Mouse (Mus musculus) limb, embryonic 14.5 days (tissue): ENCODE data around the gene Efcab9. TPM values are rescaled to one million over a fixed set of nuclear protein-coding genes. Genes with fewer than 3 reads are reported as not detected.

Source experiments
- ATAC-seq: fragments of 200-750 bp; cut with Nextera tagmentation; 2 replicates; pipeline ENCODE4 v1.8.0; 2017; ENCODE audit warnings: low read depth, moderate number of reproducible peaks, moderate TSS enrichment; ENCODE audit not compliant: low FRiP score
- DNase-seq: peaks from one replicate; pipeline ENCODE4 v3.0.0-alpha.2; 2015; ENCODE audit warnings: low spot score
- H3K27ac ChIP-seq: fragments of 300-500 bp; sonication (generic); replicated peaks from 2 replicates; pipeline ENCODE4 v1.5.1; 2014; ENCODE audit warnings: low read depth, mild to moderate bottlenecking, low read length, moderate library complexity, mixed read lengths
- H3K27me3 ChIP-seq: fragments of 300-500 bp; sonication (generic); 2 replicates; pipeline ENCODE4 v1.6.1; 2014; ENCODE audit warnings: low read length, mixed read lengths; ENCODE audit not compliant: control insufficient read depth, insufficient read depth
- H3K36me3 ChIP-seq: fragments of 300-500 bp; sonication (generic); 2 replicates; pipeline ENCODE4 v1.6.1; 2014; ENCODE audit warnings: mild to moderate bottlenecking, low read length, moderate library complexity, mixed read lengths; ENCODE audit not compliant: control insufficient read depth, insufficient read depth
- H3K4me1 ChIP-seq: fragments of 300-500 bp; sonication (generic); 2 replicates; pipeline ENCODE4 v1.6.1; 2014; ENCODE audit warnings: antibody characterized with exemption, low read length, mixed read lengths; ENCODE audit not compliant: control insufficient read depth, insufficient read depth
- H3K4me2 ChIP-seq: fragments of 300-500 bp; sonication (generic); replicated peaks from 2 replicates; pipeline ENCODE4 v1.6.1; 2014; ENCODE audit warnings: low read depth, mild to moderate bottlenecking, low read length, moderate library complexity; ENCODE audit not compliant: severe bottlenecking
- H3K4me3 ChIP-seq: fragments of 300-500 bp; sonication (generic); replicated peaks from 2 replicates; pipeline ENCODE4 v1.5.1; 2014; ENCODE audit warnings: low read length
- H3K9ac ChIP-seq: fragments of 300-500 bp; sonication (generic); 2 replicates; pipeline ENCODE4 v1.6.1; 2014; ENCODE audit warnings: mild to moderate bottlenecking, low read depth, low read length, moderate library complexity; ENCODE audit not compliant: severe bottlenecking
- H3K9me3 ChIP-seq: fragments of 300-500 bp; sonication (generic); 2 replicates; pipeline ENCODE4 v1.6.1; 2016; ENCODE audit warnings: low read length; ENCODE audit not compliant: control insufficient read depth
- POLR2A ChIP-seq: fragments of 200-500 bp; IDR thresholded peaks from 2 replicates; pipeline ENCODE4 v1.8.0; 2012; ENCODE audit warnings: inconsistent platforms, mild to moderate bottlenecking, moderate library complexity, borderline replicate concordance; ENCODE audit not compliant: insufficient read depth, insufficient read length; ENCODE audit errors: extremely low read depth
- WGBS: fragments of 180-500 bp; shearing (Covaris S2); extraction: QIAGEN DNeasy Blood & Tissue Kit; methylation state at CpG from one replicate; pipeline ENCODE4 v1.1.7; 2014; 5-methylcytosine and 5-hydroxymethylcytosine counted together
- polyA plus RNA-seq, 2 experiments: library from polyadenylated mRNA; depleted of rRNA in 1 of 2; stranded (reverse) in 1 of 2; unstranded in 1 of 2; fragments of >200 nt; fragmentation: Nextera tagmentation in 1 of 2; extraction: Ambion mirVana in 1 of 2; gene quantifications; 2 replicates each; pipeline versions ENCODE4 v1.2.1 to v1.2.3; 2012 to 2014

Efcab9 gene
- polyA plus RNA-seq, 2 experiments = 0.11 TPM; not detected in 1

DNA sequence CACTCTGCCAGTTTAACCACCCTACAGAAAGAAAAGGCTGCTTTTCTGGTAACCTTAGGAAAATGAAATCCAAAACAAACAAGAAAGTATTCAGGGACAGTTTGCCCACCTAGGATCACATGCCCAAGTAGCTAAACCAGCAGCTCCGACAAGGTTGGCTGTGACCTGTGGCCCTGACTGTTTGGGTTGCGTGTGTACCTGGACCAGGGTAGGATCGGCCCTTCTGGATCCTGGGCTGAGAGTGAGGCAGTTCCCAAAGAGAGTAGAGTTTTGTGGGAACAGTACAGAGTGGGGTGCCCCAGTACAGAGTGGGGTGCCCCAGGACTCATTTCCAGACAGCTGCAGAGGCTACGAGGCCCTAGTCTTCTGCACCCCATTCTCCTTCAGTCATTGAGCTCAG is 19.2 kb upstream of the Efcab9 start:
- Histone ChIP-seq H3K4me3 (no peak overlapping the region), H3K4me2 (no peak overlapping the region), H3K27ac (peak overlapping the region; percentile 61), H3K9ac (no peak overlapping the region), H3K4me1 (peaks cover 33% of the 10 kb centered on the region), H3K27me3 (no peaks in the 10 kb centered on the region), H3K36me3 (no peaks in the 10 kb centered on the region), H3K9me3 (no peaks in the 10 kb centered on the region)
- 87% methylated on average over 4 of the region's 4 CpGs for WGBS
- no peak for ATAC-seq
- TF ChIP-seq POLR2A = no peak
- DNase-seq = no peak

GRCm38 (mm10) chr11:32550102-32550501 is 18.2 kb upstream of the Efcab9 start:
- peaks cover 33% of the 10 kb centered on the region for H3K4me1 ChIP-seq
- no peak overlapping the region for H3K27ac ChIP-seq
- H3K36me3 ChIP-seq = no peaks in the 10 kb centered on the region
- H3K27me3 ChIP-seq = no peaks in the 10 kb centered on the region
- 53% methylated on average over 4 of the region's 4 CpGs for WGBS
- H3K9me3 ChIP-seq = no peaks in the 10 kb centered on the region
- H3K9ac ChIP-seq = no peak overlapping the region
- DNase-seq (peak; percentile 50), ATAC-seq (peak; percentile 28; the same call in 1 of the 2 replicates)
- TF ChIP-seq POLR2A = no peak
- no peak overlapping the region for H3K4me2 ChIP-seq
- H3K4me3 ChIP-seq = no peak overlapping the region

GRCm38 (mm10) chr11:32549236-32549635 is 17.4 kb upstream of the Efcab9 start:
- peaks cover 33% of the 10 kb centered on the region for H3K4me1 ChIP-seq

DNA sequence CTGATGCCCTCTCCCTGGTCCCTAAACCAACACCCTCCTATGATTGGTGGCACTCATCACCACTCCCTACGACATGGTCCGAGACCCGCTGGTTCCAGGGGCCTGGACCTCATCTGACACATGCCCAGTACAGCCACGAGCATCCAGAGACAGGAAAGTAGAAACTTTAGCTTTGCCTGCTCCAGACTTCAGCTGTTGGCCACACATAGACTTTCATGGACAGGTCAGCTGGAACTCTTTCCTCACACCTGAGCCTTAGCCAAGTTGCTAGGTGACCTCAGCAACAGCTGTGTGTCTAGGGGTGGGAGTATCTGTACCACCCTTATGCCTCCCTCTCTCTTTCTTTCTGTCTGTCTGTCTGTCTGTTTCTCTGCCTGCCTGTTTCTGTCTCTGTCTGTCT is 16.4 kb upstream of the Efcab9 start:
- 72% methylated on average over 4 of the region's 4 CpGs for WGBS
- Histone ChIP-seq H3K27ac (no peak overlapping the region), H3K9ac (no peak overlapping the region), H3K4me2 (no peak overlapping the region), H3K9me3 (no peaks in the 10 kb centered on the region), H3K27me3 (no peaks in the 10 kb centered on the region), H3K4me3 (no peak overlapping the region), H3K4me1 (peaks cover 23% of the 10 kb centered on the region), H3K36me3 (no peaks in the 10 kb centered on the region; the same call in 1 of the 2 replicates)
- DNase-seq = no peak
- no peak for TF ChIP-seq POLR2A
- ATAC-seq = no peak

More at GRCm38 (mm10) chr11:32549236-32549635, 17.4 kb upstream of the Efcab9 start:
- Histone ChIP-seq H3K27me3 (no peaks in the 10 kb centered on the region), H3K9ac (no peak overlapping the region), H3K27ac (no peak overlapping the region), H3K4me3 (no peak overlapping the region), H3K4me2 (no peak overlapping the region), H3K36me3 (no peaks in the 10 kb centered on the region), H3K9me3 (no peaks in the 10 kb centered on the region)
- 52% methylated on average over 6 of the region's 6 CpGs for WGBS
- TF ChIP-seq POLR2A = no peak
- DNase-seq (no peak), ATAC-seq (no peak)

GRCm38 (mm10) chr11:32547391-32547947 is 15.6 kb upstream of the Efcab9 start:
- WGBS = 76% methylated on average over 10 of the region's 10 CpGs
- no peaks in the 10 kb centered on the region for H3K27me3 ChIP-seq
- H3K36me3 ChIP-seq = no peaks in the 10 kb centered on the region; the same call in 1 of the 2 replicates
- H3K4me1 ChIP-seq = peaks cover 16% of the 10 kb centered on the region
- ATAC-seq (no peak), DNase-seq (no peak)
- H3K4me3 ChIP-seq = no peak overlapping the region
- no peaks in the 10 kb centered on the region for H3K9me3 ChIP-seq
- H3K9ac ChIP-seq = no peak overlapping the region
- no peak overlapping the region for H3K4me2 ChIP-seq
- TF ChIP-seq POLR2A = no peak
- H3K27ac ChIP-seq = no peak overlapping the region

DNA sequence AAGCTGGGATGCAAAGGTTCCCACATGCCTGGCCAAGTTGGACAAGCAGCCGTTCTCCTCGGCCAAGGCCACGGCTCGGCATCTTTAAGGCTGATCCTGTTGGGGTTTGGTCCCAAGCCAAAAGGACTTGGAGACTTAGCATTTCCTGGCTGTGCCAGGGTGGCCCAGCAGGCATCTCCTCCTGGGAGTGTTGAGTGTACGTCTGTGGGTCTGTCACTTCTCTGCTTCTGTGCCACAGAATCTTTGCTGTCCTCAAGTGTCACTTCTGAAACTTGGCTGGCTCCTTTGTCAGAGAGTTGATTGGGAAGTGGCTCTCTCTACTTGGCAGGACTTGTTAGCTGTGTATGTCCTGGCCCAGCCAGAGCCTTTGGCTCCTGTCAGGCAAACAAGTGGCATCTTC is 14.6 kb upstream of the Efcab9 start:
- Histone ChIP-seq H3K4me1 (peaks cover 8% of the 10 kb centered on the region), H3K27me3 (no peaks in the 10 kb centered on the region), H3K9me3 (no peaks in the 10 kb centered on the region), H3K27ac (no peak overlapping the region), H3K36me3 (no peaks in the 10 kb centered on the region; the same call in 1 of the 2 replicates), H3K9ac (no peak overlapping the region), H3K4me3 (no peak overlapping the region), H3K4me2 (no peak overlapping the region)
- no peak for TF ChIP-seq POLR2A
- DNase-seq (no peak), ATAC-seq (no peak)
- 81% methylated on average over 5 of the region's 5 CpGs for WGBS
